Mouse (Mus musculus) lung, postnatal 0 days (tissue): ENCODE data around the gene St3gal3.

Source experiments
- CTCF ChIP-seq: IDR thresholded peaks from 2 replicates; pipeline ENCODE4 v1.5.1; 2016; ENCODE audit warnings: antibody characterized with exemption, mild to moderate bottlenecking
- EP300 ChIP-seq: IDR thresholded peaks from 2 replicates; pipeline ENCODE4 v1.6.1; 2016; ENCODE audit warnings: antibody characterized with exemption, mild to moderate bottlenecking, control low read depth

GRCm38 (mm10) chr4:117904761-117905160, 230.0 kb downstream of the St3gal3 start:
- TF ChIP-seq CTCF, result no peak
- TF ChIP-seq EP300, result no peak
